Comparison of ENCODE assay signal across 8 mouse cellular contexts in the genomic region with DNA sequence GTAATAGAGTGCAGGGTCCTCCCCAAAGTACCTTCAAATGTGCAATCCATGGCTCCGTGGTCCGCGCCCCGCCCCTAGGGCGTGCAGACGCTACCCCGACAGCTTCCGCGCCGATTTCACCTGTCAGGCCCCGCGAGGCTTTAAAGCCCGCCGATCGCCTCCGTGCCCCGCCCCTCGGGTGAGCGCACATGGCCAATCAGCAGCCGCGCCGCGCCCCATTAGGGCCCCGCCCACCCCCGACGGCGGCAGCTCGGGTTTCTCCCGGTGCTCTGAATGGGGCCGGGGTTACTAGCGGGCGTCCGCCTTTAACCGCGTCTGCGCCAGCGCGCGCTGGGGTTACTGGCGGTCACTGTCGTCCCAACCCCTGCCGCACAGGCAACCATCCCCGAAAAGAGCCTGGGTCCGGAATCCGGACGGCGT. TPM values are rescaled to one million over a fixed set of nuclear protein-coding genes. Genes with fewer than 3 reads are reported as not detected.
A peak's percentile ranks its signal among the peaks of the same experiment; 100 is the strongest.
DNase-seq lines count a peak whose midpoint lies in the region; ATAC-seq and TF ChIP-seq lines count a peak whose summit lies in the region.

No protein-coding gene starts in this region.

- H3K27ac ChIP-seq in ES-Bruce4 (ENCODE audit: insufficient read depth, low read length), result peak overlapping the region; percentile 90
- H3K27ac ChIP-seq in forebrain, embryonic 15.5 days (replicated peaks), result peak overlapping the region; percentile 88
- peak overlapping the region; percentile 86 for H3K27ac ChIP-seq in neural tube, embryonic 14.5 days (ENCODE audit: low read depth, low read length)

- intact Hi-C loops in heart, postnatal 25 days (cut with DNase I), result no loop called here

- under 1% methylated on average over 47 of the region's 47 CpGs for WGBS in forebrain, embryonic 15.5 days
- WGBS in neural tube, embryonic 14.5 days, result 1% methylated on average over 47 of the region's 47 CpGs

- H3K4me2 ChIP-seq in forebrain, embryonic 15.5 days (replicated peaks), result peak overlapping the region; percentile 58
- H3K4me2 ChIP-seq in neural tube, embryonic 14.5 days (ENCODE audit: low read depth, low read length), result peak overlapping the region; percentile 70

- DNase-seq in cerebellum, adult 11-12 months, result peak; percentile 85
- peak; percentile 89 for DNase-seq in heart, postnatal 25 days (ENCODE audit: low spot score)
- DNase-seq in layer of hippocampus, adult 18-20 months (ENCODE audit: low spot score in 2 of 2), result peak; percentile 80 to 89
- DNase-seq in lung, adult 18-20 months, result peak; percentile 95 to 97
- peak; percentile 98 for DNase-seq in testis, postnatal 10 days (ENCODE audit: low spot score)

- no peaks in the 10 kb centered on the region for H3K9me3 ChIP-seq in ES-Bruce4 (replicated peaks; ENCODE audit: control insufficient read depth, insufficient read depth, low read length, poor library complexity, severe bottlenecking)
- H3K9me3 ChIP-seq in forebrain, embryonic 15.5 days, result no peaks in the 10 kb centered on the region
- no peaks in the 10 kb centered on the region for H3K9me3 ChIP-seq in neural tube, embryonic 14.5 days (ENCODE audit: control insufficient read depth, low read length)

- peaks cover 13% of the 10 kb centered on the region for H3K36me3 ChIP-seq in ES-Bruce4 (ENCODE audit: control insufficient read depth, insufficient read depth, low read length, poor library complexity, severe bottlenecking)
- H3K36me3 ChIP-seq in forebrain, embryonic 15.5 days, result peaks cover 8% of the 10 kb centered on the region; the same call in 1 of the 2 replicates
- H3K36me3 ChIP-seq in neural tube, embryonic 14.5 days (ENCODE audit: control insufficient read depth, insufficient read depth, low read length), result peaks cover 11% of the 10 kb centered on the region; the same call in 1 of the 2 replicates

- peak; percentile 55 for TF ChIP-seq POLR2A in ES-Bruce4 (IDR thresholded peaks at IDR 0.05; ENCODE audit: insufficient read depth, low read length)

- peak; percentile 74 for TF ChIP-seq EP300 in ES-Bruce4 (IDR thresholded peaks at IDR 0.05; ENCODE audit: insufficient read depth, low read depth, low read length)

- peak overlapping the region; percentile 76 for H3K9ac ChIP-seq in ES-Bruce4 (ENCODE audit: low read depth, poor library complexity, severe bottlenecking)
- peak overlapping the region; percentile 55 for H3K9ac ChIP-seq in forebrain, embryonic 15.5 days (replicated peaks)
- peak overlapping the region; percentile 48 for H3K9ac ChIP-seq in neural tube, embryonic 14.5 days (replicated peaks; ENCODE audit: low read depth, low read length)

- peak; percentile 82 for ATAC-seq in forebrain, embryonic 15.5 days (replicated peaks)
- ATAC-seq in neural tube, embryonic 14.5 days (ENCODE audit: low read depth), result peak; percentile 84

- peaks cover 15% of the 10 kb centered on the region for H3K4me1 ChIP-seq in ES-Bruce4 (ENCODE audit: control insufficient read depth, insufficient read depth, low read length)
- peaks cover 63% of the 10 kb centered on the region for H3K4me1 ChIP-seq in forebrain, embryonic 15.5 days
- H3K4me1 ChIP-seq in neural tube, embryonic 14.5 days (ENCODE audit: control insufficient read depth, insufficient read depth, low read length), result peaks cover 36% of the 10 kb centered on the region

- no peaks in the 10 kb centered on the region for H3K27me3 ChIP-seq in ES-Bruce4 (ENCODE audit: control insufficient read depth, insufficient read depth, low read length, poor library complexity, severe bottlenecking)
- no peaks in the 10 kb centered on the region for H3K27me3 ChIP-seq in forebrain, embryonic 15.5 days
- no peaks in the 10 kb centered on the region for H3K27me3 ChIP-seq in neural tube, embryonic 14.5 days (ENCODE audit: control insufficient read depth, insufficient read depth, low read length)

- peak overlapping the region; percentile 79 for H3K4me3 ChIP-seq in ES-Bruce4 (ENCODE audit: low read depth, low read length)
- H3K4me3 ChIP-seq in forebrain, embryonic 15.5 days, result peak overlapping the region; percentile 52
- peak overlapping the region; percentile 41 for H3K4me3 ChIP-seq in neural tube, embryonic 14.5 days (ENCODE audit: low read depth, low read length)

- TF ChIP-seq CTCF in ES-Bruce4 (IDR thresholded peaks at IDR 0.05; ENCODE audit: low read depth, low read length), result no peak

RNA-seq across cellular contexts. Expression of a gene that starts 12.1 kb away (rescaled TPM):
- 60.5 and 68.6 TPM in 2 replicates for polyA plus RNA-seq in ES-Bruce4 (2011; ENCODE audit: insufficient read depth, insufficient read length, low read depth, missing spikeins)
- 48.2 and 52.7 TPM in 2 replicates for polyA plus RNA-seq in forebrain, embryonic 15.5 days (2015; fragmentation: Nextera tagmentation; extraction: Ambion mirVana)
- 10 to 100 TPM; 30.7 to 38.3 TPM for total RNA-seq in heart, postnatal 25 days (2021)
- 10 to 100 TPM; 73.9 to 80.4 TPM for total RNA-seq in layer of hippocampus, adult 18-20 months (2021)
- polyA plus RNA-seq in neural tube, embryonic 14.5 days (2014; fragmentation: Nextera tagmentation; extraction: Ambion mirVana), result 38.5 and 41.3 TPM in 2 replicates

Comparison
In these comparisons a context has a peak if more than half of its experiments do, and no peak if none do; other contexts are left out.
1. Peak in every context shown above with its lines: DNase-seq, ATAC-seq, H3K4me3 ChIP-seq and H3K27ac ChIP-seq.